Mouse (Mus musculus) bone marrow, adult 2 months (tissue): ENCODE measurements around the gene AI481877. TPM values are rescaled to one million over a fixed set of nuclear protein-coding genes. Genes with fewer than 3 reads are reported as not detected.
A peak's percentile ranks its signal among the peaks of the same experiment; 100 is the strongest.

Experiments used
- H3K27ac ChIP-seq: fragments of 200-500 bp; 2 replicates; pipeline ENCODE4 v1.5.1; 2012; ENCODE audit warnings: low read depth, mild to moderate bottlenecking, control low read depth, inconsistent platforms, low read length; ENCODE audit not compliant: control insufficient read depth, poor library complexity, insufficient read depth
- H3K4me1 ChIP-seq: fragments of 200-500 bp; 2 replicates; pipeline ENCODE4 v1.6.1; 2011; ENCODE audit warnings: low read length; ENCODE audit not compliant: control insufficient read depth, insufficient read depth
- H3K4me3 ChIP-seq: fragments of 200-500 bp; replicated peaks from 2 replicates; pipeline ENCODE3; 2011; ENCODE audit warnings: mild to moderate bottlenecking, low read depth, low read length, control low read depth; ENCODE audit not compliant: control insufficient read depth
- CTCF ChIP-seq: fragments of 200-500 bp; IDR thresholded peaks from 2 replicates; pipeline ENCODE4 v1.5.1; 2011; ENCODE audit warnings: low read length, control low read depth; ENCODE audit not compliant: control insufficient read depth, insufficient read depth
- POLR2A ChIP-seq: fragments of 200-500 bp; IDR thresholded peaks from 2 replicates; pipeline ENCODE4 v1.6.1; 2011; ENCODE audit warnings: low read depth, mild to moderate bottlenecking, control low read depth, low read length, borderline replicate concordance; ENCODE audit not compliant: control insufficient read depth
- WGBS: fragments of 180-500 bp; shearing (Covaris S2); methylation state at CpG from one replicate; pipeline ENCODE4 v1.1.7; 2018; 5-methylcytosine and 5-hydroxymethylcytosine counted together
- polyA plus RNA-seq: library from polyadenylated mRNA; stranded (reverse); fragments of >200 nt; gene quantifications from 2 replicates; pipeline ENCODE4 v1.2.4, GENCODE M21; 2011; ENCODE audit warnings: low replicate concordance; ENCODE audit not compliant: missing spikeins, insufficient read depth, insufficient read length

Gene AI481877
- polyA plus RNA-seq, 1 experiment = not detected

DNA sequence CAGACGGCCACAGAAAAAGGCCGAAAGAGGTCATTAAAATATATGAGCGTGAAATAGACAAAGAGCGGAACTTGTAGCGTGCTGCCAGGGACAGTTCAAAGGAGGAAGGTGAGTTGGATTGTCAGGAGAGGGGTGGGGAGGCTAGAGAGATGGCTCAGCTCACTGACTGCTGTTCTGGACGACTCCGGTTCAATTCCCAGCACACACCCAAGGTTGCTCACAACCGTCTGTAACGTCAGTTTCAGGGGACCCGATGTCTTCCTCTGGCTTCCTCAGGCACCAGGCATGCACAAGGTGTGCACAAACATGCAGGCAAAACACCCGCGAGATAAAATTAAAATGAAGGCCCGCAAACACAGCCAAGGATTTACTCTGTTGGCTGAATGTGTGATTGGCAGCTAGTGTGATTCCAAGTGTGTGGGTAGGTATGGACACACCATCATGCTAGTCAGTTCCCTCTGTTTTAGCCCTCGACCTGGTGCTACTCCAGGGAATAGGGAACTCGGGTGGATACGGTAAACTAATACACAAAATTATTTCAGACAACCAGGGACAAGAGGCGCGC lies 102.9 kb downstream of the AI481877 start:
- Histone ChIP-seq H3K4me3 (peak overlapping the region; percentile 87), H3K27ac (0 out of 2 replicates have a peak overlapping the region, but pooled peaks have one; percentile 6), H3K4me1 (peaks cover 3% of the 10 kb centered on the region; the same call in 1 of the 2 replicates)
- TF ChIP-seq POLR2A (no peak), CTCF (no peak)
- WGBS = 34% methylated on average over 18 of the region's 18 CpGs

DNA sequence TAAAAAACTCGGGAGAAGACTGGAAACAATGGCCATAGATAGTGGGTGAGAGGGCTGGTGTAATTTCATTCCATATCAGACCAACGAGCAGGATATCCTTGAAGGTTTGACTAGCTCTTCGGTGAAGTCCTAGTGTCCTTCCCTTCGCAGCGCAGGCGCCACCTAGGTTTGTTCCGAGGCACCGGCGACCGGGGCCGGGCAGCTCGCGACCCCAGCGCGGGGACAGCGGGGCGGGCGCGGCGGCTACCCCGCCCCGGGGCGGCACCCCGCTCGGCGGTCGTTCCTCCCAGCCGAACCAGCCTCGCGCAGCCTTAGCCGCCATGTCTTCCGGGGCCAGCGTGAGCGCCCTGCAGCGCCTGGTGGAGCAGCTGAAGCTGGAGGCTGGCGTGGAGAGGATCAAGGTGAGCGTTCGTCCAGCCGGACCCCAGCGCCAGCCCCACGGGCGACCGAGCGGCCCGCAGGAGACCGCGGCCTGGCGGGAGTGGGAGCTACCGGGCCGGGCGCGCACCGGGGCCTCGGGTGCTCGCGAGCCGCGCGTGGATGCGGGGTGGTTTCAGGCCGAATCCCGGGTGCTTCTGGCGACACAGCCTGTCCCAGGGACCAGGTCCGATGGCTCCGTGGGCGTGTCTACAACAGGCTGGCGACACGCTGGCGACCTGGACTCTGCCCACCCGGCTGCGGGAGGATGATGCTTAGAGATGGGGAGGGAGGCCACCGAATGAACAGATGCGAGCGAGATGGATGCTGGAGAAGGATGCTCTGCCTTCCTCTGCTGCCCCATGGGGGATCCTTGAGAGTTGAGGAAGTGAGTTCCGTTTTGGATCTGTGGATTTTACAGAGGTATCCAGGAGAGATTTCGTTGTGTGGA lies 103.6 kb downstream of the AI481877 start, which contains the start of gene Gng10:
Gene Gng10 (plus strand): TSS at position 171 of the 868 bp plus-strand sequence.
- Histone ChIP-seq H3K27ac (peak within 1 kb of the TSS; percentile 78), H3K4me3 (peak within 1 kb of the TSS; percentile 87), H3K4me1 (peaks cover 2% of the 10 kb centered on the region; the same call in 1 of the 2 replicates)
- TF ChIP-seq POLR2A (peak; percentile 49; the same call in 1 of the 2 replicates), CTCF (no peak)
- WGBS = 12% methylated on average over 76 of the region's 76 CpGs

GRCm38 (mm10) chr4:59034325-59034917 lies 104.4 kb downstream of the AI481877 start:
- peaks cover 2% of the 10 kb centered on the region; the same call in 1 of the 2 replicates for H3K4me1 ChIP-seq
- no peak overlapping the region for H3K4me3 ChIP-seq
- TF ChIP-seq POLR2A (no peak), CTCF (no peak)
- 60% methylated on average over 10 of the region's 10 CpGs for WGBS
- H3K27ac ChIP-seq = no peak overlapping the region

DNA sequence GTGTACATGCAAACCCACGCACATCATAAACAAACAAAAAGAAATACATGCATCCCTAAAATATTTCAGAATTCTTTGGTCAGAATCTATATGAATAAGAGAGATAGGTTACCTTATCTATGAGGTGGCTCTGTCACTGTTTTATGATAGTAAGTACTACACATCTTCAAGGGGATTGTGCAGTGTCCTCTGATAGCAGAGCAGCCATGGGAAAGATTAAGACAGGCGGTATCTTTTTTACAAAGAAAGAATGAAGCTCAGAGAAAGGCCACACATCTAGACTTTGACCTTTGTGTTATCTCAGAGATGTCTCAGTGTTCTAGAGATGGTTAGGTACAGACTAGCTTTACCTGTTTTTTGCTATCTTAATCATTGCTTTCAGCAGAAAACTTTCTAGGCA lies 121.9 kb downstream of the AI481877 start:
- 74% methylated on average over 2 of the region's 2 CpGs for WGBS
- Histone ChIP-seq H3K4me1 (no peaks in the 10 kb centered on the region), H3K27ac (no peak overlapping the region), H3K4me3 (no peak overlapping the region)
- TF ChIP-seq CTCF (no peak), POLR2A (no peak)

GRCm38 (mm10) chr4:59015181-59015580 lies 123.6 kb downstream of the AI481877 start:
- H3K27ac ChIP-seq = no peak overlapping the region
- 85% methylated on average over 3 of the region's 3 CpGs for WGBS
- peaks cover 3% of the 10 kb centered on the region for H3K4me1 ChIP-seq
- no peak overlapping the region for H3K4me3 ChIP-seq
- TF ChIP-seq CTCF = no peak
- no peak for TF ChIP-seq POLR2A

- H3K4me1 ChIP-seq = peaks cover 9% of the 10 kb centered on the region
- peak overlapping the region; percentile 9; the same call in 1 of the 2 replicates for H3K27ac ChIP-seq
- no peak overlapping the region for H3K4me3 ChIP-seq
- TF ChIP-seq POLR2A (no peak), CTCF (no peak)
- 65% methylated on average over 3 of the region's 3 CpGs for WGBS
These were observed 127.3 kb downstream of the AI481877 start for GRCm38 (mm10) chr4:59011446-59011845.

- TF ChIP-seq CTCF (no peak), POLR2A (no peak)
These were observed 129.1 kb downstream of the AI481877 start for GRCm38 (mm10) chr4:59009696-59010095.

GRCm38 (mm10) chr4:59009186-59009585 lies 129.6 kb downstream of the AI481877 start:
- no peak overlapping the region; the same call in 1 of the 2 replicates for H3K27ac ChIP-seq
- H3K4me3 ChIP-seq = peak overlapping the region; percentile 55
- 11% methylated on average over 7 of the region's 7 CpGs for WGBS
- H3K4me1 ChIP-seq = peaks cover 11% of the 10 kb centered on the region
- no peak for TF ChIP-seq CTCF
- TF ChIP-seq POLR2A = no peak

More at GRCm38 (mm10) chr4:59009696-59010095, 129.1 kb downstream of the AI481877 start:
- Histone ChIP-seq H3K27ac (no peak overlapping the region), H3K4me3 (no peak overlapping the region), H3K4me1 (peaks cover 11% of the 10 kb centered on the region)
- WGBS = 5% methylated on average over 4 of the region's 4 CpGs
